Mouse (Mus musculus) hindbrain, embryonic 14.5 days (tissue): ENCODE measurements around the gene Anpep. TPM values are rescaled to one million over a fixed set of nuclear protein-coding genes. Genes with fewer than 3 reads are reported as not detected.
A peak's percentile ranks its signal among the peaks of the same experiment; 100 is the strongest.

ENCODE experiments used
- ATAC-seq: fragments of 200-750 bp; cut with Nextera tagmentation; 2 replicates; pipeline ENCODE4 v1.8.0; 2017; ENCODE audit warnings: moderate number of reproducible peaks, mild to moderate bottlenecking, moderate TSS enrichment, moderate library complexity; ENCODE audit not compliant: low FRiP score
- DNase-seq: peaks from one replicate; pipeline ENCODE4 v3.0.0-alpha.2; 2015; ENCODE audit warnings: low spot score
- H3K27ac ChIP-seq: fragments of 300-500 bp; sonication (generic); 2 replicates; pipeline ENCODE4 v1.5.1; 2014; ENCODE audit warnings: mild to moderate bottlenecking, moderate library complexity
- H3K27me3 ChIP-seq: fragments of 300-500 bp; sonication (generic); 2 replicates; pipeline ENCODE4 v1.6.1; 2014; ENCODE audit warnings: mild to moderate bottlenecking, low read length, mixed read lengths; ENCODE audit not compliant: control insufficient read depth, insufficient read depth
- H3K36me3 ChIP-seq: fragments of 300-500 bp; sonication (generic); replicated peaks from 2 replicates; pipeline ENCODE4 v1.6.1; 2014; ENCODE audit not compliant: control insufficient read depth, insufficient read depth
- H3K4me1 ChIP-seq: fragments of 300-500 bp; sonication (generic); replicated peaks from 2 replicates; pipeline ENCODE4 v1.6.1; 2014; ENCODE audit warnings: antibody characterized with exemption, low read length, mixed read lengths; ENCODE audit not compliant: control insufficient read depth, insufficient read depth
- H3K4me2 ChIP-seq: fragments of 300-500 bp; sonication (generic); replicated peaks from 2 replicates; pipeline ENCODE4 v1.6.1; 2014; ENCODE audit warnings: mild to moderate bottlenecking, moderate library complexity
- H3K4me3 ChIP-seq: fragments of 300-500 bp; sonication (generic); replicated peaks from 2 replicates; pipeline ENCODE4 v1.5.1; 2014; ENCODE audit warnings: mild to moderate bottlenecking, low read length
- H3K9ac ChIP-seq: fragments of 300-500 bp; sonication (generic); 2 replicates; pipeline ENCODE4 v1.6.1; 2014
- H3K9me3 ChIP-seq: fragments of 300-500 bp; sonication (generic); 2 replicates; pipeline ENCODE4 v1.6.1; 2016; ENCODE audit warnings: low read length; ENCODE audit not compliant: control insufficient read depth
- WGBS: fragments of 180-500 bp; shearing (Covaris S2); extraction: QIAGEN DNeasy Blood & Tissue Kit; methylation state at CpG from one replicate; pipeline ENCODE4 v1.1.7; 2014; 5-methylcytosine and 5-hydroxymethylcytosine counted together
- polyA plus RNA-seq: library from polyadenylated mRNA; unstranded; fragments of >200 nt; fragmentation: Nextera tagmentation; extraction: Ambion mirVana; gene quantifications from 2 replicates; pipeline ENCODE4 v1.2.1, GENCODE M21; 2014

The Anpep gene
- polyA plus RNA-seq, 1 experiment from 2014 or later = 6.6 TPM

GRCm38 (mm10) chr7:79786295-79786694 lies 74.6 kb downstream of the Anpep start:
- Histone ChIP-seq H3K27me3 (peaks cover 11% of the 10 kb centered on the region), H3K4me3 (no peak overlapping the region), H3K4me1 (no peaks in the 10 kb centered on the region), H3K9ac (no peak overlapping the region), H3K4me2 (no peak overlapping the region), H3K9me3 (no peaks in the 10 kb centered on the region), H3K27ac (no peak overlapping the region), H3K36me3 (no peaks in the 10 kb centered on the region)
- 19% methylated on average over 6 of the region's 6 CpGs for WGBS
- DNase-seq (peak; percentile 83), ATAC-seq (no peak)

- Histone ChIP-seq H3K9me3 (no peaks in the 10 kb centered on the region), H3K27me3 (no peaks in the 10 kb centered on the region), H3K36me3 (no peaks in the 10 kb centered on the region), H3K4me2 (no peak overlapping the region), H3K4me1 (no peaks in the 10 kb centered on the region), H3K27ac (no peak overlapping the region), H3K4me3 (no peak overlapping the region), H3K9ac (no peak overlapping the region)
- ATAC-seq = no peak
- 72% methylated on average over 2 of the region's 2 CpGs for WGBS
- no peak for DNase-seq
These were observed 78.4 kb downstream of the Anpep start for GRCm38 (mm10) chr7:79782516-79782855.

GRCm38 (mm10) chr7:79781826-79782515 lies 78.9 kb downstream of the Anpep start:
- no peaks in the 10 kb centered on the region for H3K4me1 ChIP-seq
- no peak overlapping the region for H3K4me3 ChIP-seq
- no peaks in the 10 kb centered on the region for H3K27me3 ChIP-seq
- no peak overlapping the region for H3K4me2 ChIP-seq
- ATAC-seq (no peak), DNase-seq (no peak)
- H3K27ac ChIP-seq = no peak overlapping the region
- WGBS = 78% methylated on average over 11 of the region's 11 CpGs
- H3K9me3 ChIP-seq = no peaks in the 10 kb centered on the region
- H3K9ac ChIP-seq = no peak overlapping the region
- no peaks in the 10 kb centered on the region for H3K36me3 ChIP-seq

- 40% methylated on average over 16 of the region's 16 CpGs for WGBS
- Histone ChIP-seq H3K36me3 (no peaks in the 10 kb centered on the region), H3K9ac (no peak overlapping the region), H3K9me3 (no peaks in the 10 kb centered on the region), H3K4me2 (peak overlapping the region; percentile 23; the same call in 1 of the 2 replicates), H3K27me3 (no peaks in the 10 kb centered on the region), H3K4me1 (no peaks in the 10 kb centered on the region), H3K27ac (no peak overlapping the region), H3K4me3 (no peak overlapping the region)
- DNase-seq = peak; percentile 89
- ATAC-seq = peak; percentile 27; the same call in 1 of the 2 replicates
These were observed 79.9 kb downstream of the Anpep start for GRCm38 (mm10) chr7:79780647-79781626.

Other genes starting within 250 kb of the Anpep start
- 3.7 and 5.0 TPM in 2 replicates for gene Rhcg, start 243.4 kb downstream of the Anpep start, polyA plus RNA-seq
- gene Ticrr, start 200.9 kb downstream of the Anpep start, polyA plus RNA-seq = 1.8 and 2.8 TPM in 2 replicates
- gene Kif7, start 145.3 kb downstream of the Anpep start, polyA plus RNA-seq = 1.8 and 2.0 TPM in 2 replicates
- gene Plin1, start 128.2 kb downstream of the Anpep start, polyA plus RNA-seq = 0.19 and 0.26 TPM in 2 replicates
- gene Pex11a, start 117.9 kb downstream of the Anpep start, polyA plus RNA-seq = 14.3 and 14.4 TPM in 2 replicates
- 0.57 and 1.0 TPM in 2 replicates for gene Wdr93, start 117.9 kb downstream of the Anpep start, polyA plus RNA-seq
- 0.16 TPM in 1 of 2 replicates, not detected in the other for gene Mesp1, start 67.3 kb downstream of the Anpep start, polyA plus RNA-seq
- gene Mesp2, start 50.3 kb downstream of the Anpep start, polyA plus RNA-seq = 1.3 and 1.4 TPM in 2 replicates
- gene Ap3s2, start 59.6 kb upstream of the Anpep start, polyA plus RNA-seq = 46.4 and 49.0 TPM in 2 replicates
- 18.7 and 19.8 TPM in 2 replicates for gene Arpin, start 74.3 kb upstream of the Anpep start, polyA plus RNA-seq
- gene Zfp710, start 163.8 kb upstream of the Anpep start, polyA plus RNA-seq = 14.7 and 17.5 TPM in 2 replicates